Mouse (Mus musculus) midbrain, embryonic 16.5 days (tissue): ENCODE data around the gene Josd2. TPM values are rescaled to one million over a fixed set of nuclear protein-coding genes. Genes with fewer than 3 reads are reported as not detected.

ENCODE experiments used
- ATAC-seq: fragments of 200-750 bp; cut with Nextera tagmentation; 2 replicates; pipeline ENCODE4 v1.8.0; 2017; ENCODE audit warnings: moderate TSS enrichment
- H3K27ac ChIP-seq: fragments of 300-500 bp; sonication (generic); 2 replicates; pipeline ENCODE4 v1.5.1; 2014; ENCODE audit warnings: mild to moderate bottlenecking, low read length, mixed read lengths
- H3K27me3 ChIP-seq: fragments of 300-500 bp; sonication (generic); 2 replicates; pipeline ENCODE4 v1.6.1; 2014; ENCODE audit warnings: low read depth, low read length, mixed read lengths; ENCODE audit not compliant: control insufficient read depth, insufficient read depth
- H3K36me3 ChIP-seq: fragments of 300-500 bp; sonication (generic); 2 replicates; pipeline ENCODE4 v1.6.1; 2014; ENCODE audit warnings: mild to moderate bottlenecking, low read length, moderate library complexity, mixed read lengths; ENCODE audit not compliant: control insufficient read depth, insufficient read depth
- H3K4me1 ChIP-seq: fragments of 300-500 bp; sonication (generic); 2 replicates; pipeline ENCODE4 v1.6.1; 2014; ENCODE audit warnings: mild to moderate bottlenecking, low read length, mixed read lengths; ENCODE audit not compliant: control insufficient read depth, insufficient read depth
- H3K4me2 ChIP-seq: fragments of 300-500 bp; sonication (generic); 2 replicates; pipeline ENCODE4 v1.6.1; 2014; ENCODE audit warnings: mild to moderate bottlenecking, low read length, mixed read lengths
- H3K4me3 ChIP-seq: fragments of 300-500 bp; sonication (generic); 2 replicates; pipeline ENCODE4 v1.5.1; 2014; ENCODE audit warnings: low read depth, mild to moderate bottlenecking, low read length, moderate library complexity, mixed read lengths
- H3K9ac ChIP-seq: fragments of 300-500 bp; sonication (generic); 2 replicates; pipeline ENCODE4 v1.6.1; 2014; ENCODE audit warnings: low read depth, low read length, mixed read lengths
- H3K9me3 ChIP-seq: fragments of 300-500 bp; sonication (generic); replicated peaks from 2 replicates; pipeline ENCODE4 v1.6.1; 2014; ENCODE audit warnings: mild to moderate bottlenecking, low read length, mixed read lengths; ENCODE audit not compliant: control insufficient read depth, poor library complexity, severe bottlenecking
- WGBS: fragments of 180-500 bp; shearing (Covaris S2); extraction: QIAGEN DNeasy Blood & Tissue Kit; methylation state at CpG from one replicate; pipeline ENCODE4 v1.1.7; 2014; 5-methylcytosine and 5-hydroxymethylcytosine counted together
- polyA plus RNA-seq: library from polyadenylated mRNA; unstranded; fragments of >200 nt; fragmentation: Nextera tagmentation; extraction: Ambion mirVana; gene quantifications from 2 replicates; pipeline ENCODE4 v1.2.1, GENCODE M21; 2015

Gene Josd2
- polyA plus RNA-seq, 1 experiment from 2014 or later, result 39.5 TPM

- Histone ChIP-seq H3K4me3 (no peak overlapping the region), H3K4me2 (no peak overlapping the region), H3K4me1 (peaks cover 24% of the 10 kb centered on the region), H3K27ac (no peak overlapping the region), H3K9ac (no peak overlapping the region), H3K9me3 (no peaks in the 10 kb centered on the region), H3K36me3 (peaks cover 43% of the 10 kb centered on the region), H3K27me3 (no peaks in the 10 kb centered on the region)
- ATAC-seq, result no peak
- WGBS, result 74% methylated on average over 57 of the region's 57 CpGs
Observed at GRCm38 (mm10) chr7:44461503-44462217, 6.1 kb upstream of the Josd2 start.

- Histone ChIP-seq H3K9me3 (no peaks in the 10 kb centered on the region), H3K36me3 (peaks cover 40% of the 10 kb centered on the region), H3K27ac (0 out of 2 replicates have a peak overlapping the region, but pooled peaks have one; percentile 22), H3K9ac (0 out of 2 replicates have a peak overlapping the region, but pooled peaks have one; percentile 16), H3K4me3 (no peak overlapping the region), H3K4me1 (peaks cover 31% of the 10 kb centered on the region), H3K4me2 (no peak overlapping the region), H3K27me3 (no peaks in the 10 kb centered on the region)
- WGBS, result 31% methylated on average over 77 of the region's 77 CpGs
- ATAC-seq, result no peak
Observed at GRCm38 (mm10) chr7:44462218-44463055, 5.3 kb upstream of the Josd2 start.

- 51% methylated on average over 8 of the region's 8 CpGs for WGBS
- no peak for ATAC-seq
- Histone ChIP-seq H3K36me3 (peaks cover 40% of the 10 kb centered on the region), H3K4me3 (no peak overlapping the region), H3K27ac (no peak overlapping the region), H3K4me2 (no peak overlapping the region), H3K9ac (no peak overlapping the region), H3K27me3 (no peaks in the 10 kb centered on the region), H3K4me1 (peaks cover 32% of the 10 kb centered on the region), H3K9me3 (no peaks in the 10 kb centered on the region)
Observed at GRCm38 (mm10) chr7:44463056-44463425, 4.7 kb upstream of the Josd2 start.

- peaks cover 34% of the 10 kb centered on the region for H3K36me3 ChIP-seq
- no peak for ATAC-seq
- WGBS, result 84% methylated on average over 10 of the region's 10 CpGs
Observed at GRCm38 (mm10) chr7:44463556-44464225, 4.1 kb upstream of the Josd2 start.

GRCm38 (mm10) chr7:44464511-44464910 is 3.3 kb upstream of the Josd2 start:
- H3K9me3 ChIP-seq, result no peaks in the 10 kb centered on the region
- H3K36me3 ChIP-seq, result peaks cover 30% of the 10 kb centered on the region
- WGBS, result 7% methylated on average over 4 of the region's 4 CpGs
- H3K4me3 ChIP-seq, result no peak overlapping the region
- peak overlapping the region; percentile 19 for H3K4me2 ChIP-seq
- H3K4me1 ChIP-seq, result peaks cover 43% of the 10 kb centered on the region
- H3K9ac ChIP-seq, result peak overlapping the region; percentile 39; the same call in 1 of the 2 replicates
- H3K27me3 ChIP-seq, result no peaks in the 10 kb centered on the region
- H3K27ac ChIP-seq, result peak overlapping the region; percentile 88
- no peak for ATAC-seq

More at GRCm38 (mm10) chr7:44463556-44464225, 4.1 kb upstream of the Josd2 start:
- Histone ChIP-seq H3K27ac (peak overlapping the region; percentile 88), H3K4me3 (no peak overlapping the region), H3K4me1 (peaks cover 34% of the 10 kb centered on the region), H3K4me2 (no peak overlapping the region), H3K9ac (peak overlapping the region; percentile 34), H3K9me3 (no peaks in the 10 kb centered on the region), H3K27me3 (no peaks in the 10 kb centered on the region)

GRCm38 (mm10) chr7:44465111-44465510 is 2.7 kb upstream of the Josd2 start, which contains the start of gene Aspdh:
Aspdh (plus strand) TSS chr7:44465391.
- ATAC-seq, result no peak
- peak within 1 kb of the TSS; percentile 88 for H3K27ac ChIP-seq
- peaks cover 29% of the 10 kb centered on the region for H3K36me3 ChIP-seq
- H3K27me3 ChIP-seq, result no peaks in the 10 kb centered on the region
- 41% methylated on average over 2 of the region's 2 CpGs for WGBS
- H3K9ac ChIP-seq, result peak within 1 kb of the TSS; percentile 39
- H3K4me2 ChIP-seq, result peak within 1 kb of the TSS; percentile 19
- H3K9me3 ChIP-seq, result no peaks in the 10 kb centered on the region
- H3K4me3 ChIP-seq, result no peak within 1 kb of the TSS
- H3K4me1 ChIP-seq, result peaks cover 46% of the 10 kb centered on the region

- H3K27me3 ChIP-seq, result no peaks in the 10 kb centered on the region
- H3K4me2 ChIP-seq, result no peak overlapping the region
- no peak for ATAC-seq
- no peaks in the 10 kb centered on the region for H3K9me3 ChIP-seq
- H3K27ac ChIP-seq, result peak overlapping the region; percentile 94
- 73% methylated on average over 10 of the region's 10 CpGs for WGBS
- H3K9ac ChIP-seq, result 0 out of 2 replicates have a peak overlapping the region, but pooled peaks have one; percentile 28
- no peak overlapping the region for H3K4me3 ChIP-seq
- H3K4me1 ChIP-seq, result peaks cover 46% of the 10 kb centered on the region
- H3K36me3 ChIP-seq, result peaks cover 24% of the 10 kb centered on the region
Observed at GRCm38 (mm10) chr7:44466006-44466887, 1.5 kb upstream of the Josd2 start.

GRCm38 (mm10) chr7:44466888-44467311 is 880 bp upstream of the Josd2 start:
- peak; percentile 1; the same call in 1 of the 2 replicates for ATAC-seq

More at GRCm38 (mm10) chr7:44466888-44467311, 880 bp upstream of the Josd2 start:
- Histone ChIP-seq H3K4me3 (no peak overlapping the region), H3K9me3 (no peaks in the 10 kb centered on the region), H3K36me3 (peaks cover 18% of the 10 kb centered on the region), H3K27ac (peak overlapping the region; percentile 94), H3K27me3 (no peaks in the 10 kb centered on the region), H3K4me1 (peaks cover 46% of the 10 kb centered on the region), H3K4me2 (no peak overlapping the region), H3K9ac (0 out of 2 replicates have a peak overlapping the region, but pooled peaks have one; percentile 28)
- 73% methylated on average over 16 of the region's 16 CpGs for WGBS
